Mouse (Mus musculus) heart, embryonic 13.5 days (tissue): ENCODE results near the gene Traf7. TPM values are rescaled to one million over a fixed set of nuclear protein-coding genes. Genes with fewer than 3 reads are reported as not detected.
A peak's percentile ranks its signal among the peaks of the same experiment; 100 is the strongest.

ENCODE experiments used
- ATAC-seq: fragments of 200-750 bp; cut with Nextera tagmentation; 2 replicates; pipeline ENCODE4 v1.8.0; 2017; ENCODE audit warnings: moderate TSS enrichment; ENCODE audit not compliant: insufficient number of reproducible peaks, low FRiP score, low TSS enrichment; ENCODE audit errors: extremely low read depth
- H3K27ac ChIP-seq: fragments of 300-500 bp; sonication (generic); replicated peaks from 2 replicates; pipeline ENCODE4 v1.5.1; 2015; ENCODE audit warnings: moderate library complexity, mild to moderate bottlenecking, inconsistent platforms
- H3K27me3 ChIP-seq: fragments of 300-500 bp; sonication (generic); replicated peaks from 2 replicates; pipeline ENCODE4 v1.6.1; 2015; ENCODE audit warnings: mild to moderate bottlenecking, inconsistent platforms
- H3K36me3 ChIP-seq: fragments of 300-500 bp; sonication (generic); 2 replicates; pipeline ENCODE4 v1.6.1; 2015; ENCODE audit warnings: mild to moderate bottlenecking, inconsistent platforms
- H3K4me1 ChIP-seq: fragments of 300-500 bp; sonication (generic); 2 replicates; pipeline ENCODE4 v1.6.1; 2015; ENCODE audit warnings: inconsistent platforms
- H3K4me2 ChIP-seq: fragments of 300-500 bp; sonication (generic); 2 replicates; pipeline ENCODE4 v1.6.1; 2015; ENCODE audit warnings: inconsistent platforms, mild to moderate bottlenecking, moderate library complexity
- H3K4me3 ChIP-seq: fragments of 300-500 bp; sonication (generic); 2 replicates; pipeline ENCODE4 v1.5.1; 2015; ENCODE audit warnings: moderate library complexity, mild to moderate bottlenecking, inconsistent platforms
- H3K9ac ChIP-seq: fragments of 300-500 bp; sonication (generic); 2 replicates; pipeline ENCODE4 v1.6.1; 2015; ENCODE audit warnings: inconsistent platforms, mild to moderate bottlenecking, moderate library complexity
- H3K9me3 ChIP-seq: fragments of 300-500 bp; sonication (generic); 2 replicates; pipeline ENCODE4 v1.6.1; 2016; ENCODE audit warnings: inconsistent platforms
- WGBS: fragments of 180-500 bp; shearing (Covaris S2); methylation state at CpG from one replicate; pipeline ENCODE4 v1.1.7; 2015; ENCODE audit warnings: mixed read lengths; 5-methylcytosine and 5-hydroxymethylcytosine counted together
- polyA plus RNA-seq: library from polyadenylated mRNA; unstranded; fragments of >200 nt; fragmentation: Nextera tagmentation; extraction: Ambion mirVana; gene quantifications from 2 replicates; pipeline ENCODE4 v1.2.1, GENCODE M21; 2015

Traf7 gene
- polyA plus RNA-seq, 1 experiment from 2014 or later = 76.1 TPM

DNA sequence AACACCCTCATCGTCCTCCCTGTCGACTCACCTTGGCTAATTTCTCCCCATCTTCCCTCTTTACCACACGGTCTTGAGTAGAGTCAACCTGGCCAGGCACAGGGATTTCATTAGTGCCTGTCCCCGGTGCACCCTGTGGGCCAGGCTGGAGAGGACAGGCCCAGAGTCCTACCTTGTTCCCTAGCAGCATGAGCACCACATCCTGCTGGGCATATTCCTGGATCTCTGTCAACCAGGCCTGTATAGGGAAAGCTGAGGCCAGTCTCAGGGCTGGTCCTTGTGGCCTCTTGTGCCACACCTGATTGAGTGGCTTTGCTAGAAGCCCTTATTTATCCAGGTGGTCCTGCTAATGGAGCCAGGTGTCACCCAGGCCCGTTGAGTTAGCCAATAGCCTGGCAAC, 2.1 kb upstream of the Traf7 start:
- no peaks in the 10 kb centered on the region for H3K9me3 ChIP-seq
- peak overlapping the region; percentile 83 for H3K27ac ChIP-seq
- H3K9ac ChIP-seq = peak overlapping the region; percentile 91
- peaks cover 27% of the 10 kb centered on the region for H3K36me3 ChIP-seq
- ATAC-seq = no peak
- peak overlapping the region; percentile 87 for H3K4me3 ChIP-seq
- peak overlapping the region; percentile 93 for H3K4me2 ChIP-seq
- peaks cover 68% of the 10 kb centered on the region for H3K4me1 ChIP-seq
- H3K27me3 ChIP-seq = no peaks in the 10 kb centered on the region; the same call in 1 of the 2 replicates
- WGBS = 20% methylated on average over 5 of the region's 5 CpGs

DNA sequence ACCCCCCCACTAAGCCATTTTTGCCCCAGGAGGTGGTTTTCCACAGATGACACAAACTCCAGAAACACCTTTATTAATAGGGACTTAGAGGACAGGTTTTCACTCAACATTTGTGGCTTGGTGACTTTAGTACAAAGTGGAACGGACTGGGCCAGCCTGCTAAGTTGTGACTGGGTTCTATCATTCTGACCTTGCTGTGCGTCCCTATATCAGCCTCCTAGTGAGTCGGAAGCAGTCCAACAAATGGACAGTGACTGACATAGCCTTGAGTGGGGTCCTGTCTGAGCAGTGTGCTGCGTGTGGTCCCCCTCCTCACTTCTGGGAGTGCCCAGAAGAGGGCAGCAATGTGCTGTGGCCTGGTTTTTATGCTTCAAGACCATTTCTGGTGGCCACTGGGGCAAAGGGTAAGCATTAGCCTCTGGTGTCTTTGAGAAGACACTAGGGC, 1.3 kb upstream of the Traf7 start:
- WGBS = 1% methylated on average over 4 of the region's 4 CpGs
- H3K4me2 ChIP-seq = peak overlapping the region; percentile 93
- peak overlapping the region; percentile 83 for H3K27ac ChIP-seq
- H3K4me3 ChIP-seq = peak overlapping the region; percentile 87
- peaks cover 76% of the 10 kb centered on the region for H3K4me1 ChIP-seq
- peaks cover 27% of the 10 kb centered on the region for H3K36me3 ChIP-seq
- no peaks in the 10 kb centered on the region for H3K9me3 ChIP-seq
- ATAC-seq = no peak
- H3K27me3 ChIP-seq = no peaks in the 10 kb centered on the region; the same call in 1 of the 2 replicates
- peak overlapping the region; percentile 91 for H3K9ac ChIP-seq

DNA sequence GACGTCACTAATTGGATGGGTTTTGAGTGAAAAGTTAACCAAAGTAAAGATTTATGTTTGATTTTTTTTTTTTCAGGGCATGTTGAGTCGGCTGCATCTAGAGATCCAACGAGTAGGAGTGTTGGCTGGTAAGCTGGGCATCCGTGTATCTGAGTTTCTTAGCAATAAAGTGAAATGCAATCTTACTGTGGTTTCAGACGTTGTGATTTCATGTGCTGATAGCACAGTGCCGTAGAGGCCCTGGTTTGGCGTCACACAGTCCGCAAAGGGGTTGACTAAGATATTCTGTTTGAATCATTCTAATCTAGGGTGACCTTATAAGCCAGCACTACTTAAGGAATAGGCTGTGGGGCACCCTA, 801 bp upstream of the Traf7 start:
- Histone ChIP-seq H3K4me2 (peak overlapping the region; percentile 93), H3K4me3 (peak overlapping the region; percentile 87), H3K9me3 (no peaks in the 10 kb centered on the region), H3K36me3 (peaks cover 27% of the 10 kb centered on the region), H3K9ac (peak overlapping the region; percentile 91), H3K27me3 (no peaks in the 10 kb centered on the region; the same call in 1 of the 2 replicates), H3K4me1 (peaks cover 77% of the 10 kb centered on the region), H3K27ac (peak overlapping the region; percentile 83)
- WGBS = under 1% methylated on average over 8 of the region's 8 CpGs
- ATAC-seq = no peak

DNA sequence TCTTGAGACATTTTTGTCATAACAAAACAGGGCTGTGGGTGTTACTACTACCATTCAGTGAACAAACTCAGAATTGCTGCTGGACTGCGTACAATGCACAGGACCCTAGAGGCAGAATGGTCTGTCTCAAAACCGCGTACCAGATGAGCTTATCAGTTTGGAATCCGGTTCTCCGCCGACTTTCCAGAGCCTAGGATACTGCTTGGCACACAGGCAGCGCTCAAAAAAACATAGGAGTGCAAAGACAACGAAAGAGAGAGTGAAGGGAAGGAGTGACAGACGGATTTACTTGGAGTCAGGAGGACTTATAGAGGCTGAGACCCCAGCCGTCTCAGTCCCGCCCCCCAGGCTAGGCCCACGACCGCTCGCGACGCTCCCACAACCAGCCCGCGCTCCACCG, 423 bp downstream of the Traf7 start:
- H3K9me3 ChIP-seq = no peaks in the 10 kb centered on the region
- H3K36me3 ChIP-seq = peaks cover 36% of the 10 kb centered on the region
- peak overlapping the region; percentile 80 for H3K4me2 ChIP-seq
- peak overlapping the region; percentile 83 for H3K27ac ChIP-seq
- H3K27me3 ChIP-seq = no peaks in the 10 kb centered on the region; the same call in 1 of the 2 replicates
- under 1% methylated on average over 19 of the region's 19 CpGs for WGBS
- ATAC-seq = no peak
- peak overlapping the region; percentile 94 for H3K9ac ChIP-seq
- peaks cover 65% of the 10 kb centered on the region for H3K4me1 ChIP-seq
- peak overlapping the region; percentile 87 for H3K4me3 ChIP-seq

DNA sequence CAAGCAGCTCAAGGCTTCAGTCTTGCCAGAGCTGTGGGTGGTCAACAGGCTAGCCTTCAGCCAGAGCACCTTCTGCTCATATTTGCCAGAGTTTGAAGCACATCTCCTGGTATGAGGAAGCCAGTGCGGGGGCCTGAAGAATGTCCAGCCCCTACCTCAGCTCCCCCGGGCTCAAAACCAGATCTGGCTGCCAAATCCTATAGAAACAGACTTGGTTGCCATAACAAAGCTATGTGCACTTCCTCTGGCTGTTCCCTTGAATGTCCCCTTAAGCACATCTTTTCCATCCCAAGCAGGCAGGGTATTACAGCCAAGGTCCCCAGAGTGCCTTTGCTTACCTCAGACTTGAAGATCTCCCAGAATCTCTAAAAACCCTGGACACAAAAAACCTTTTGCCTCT, 3.0 kb downstream of the Traf7 start:
- ATAC-seq = no peak
- H3K27ac ChIP-seq = peak overlapping the region; percentile 41
- peaks cover 43% of the 10 kb centered on the region for H3K4me1 ChIP-seq
- H3K4me3 ChIP-seq = no peak overlapping the region
- peak overlapping the region; percentile 51 for H3K9ac ChIP-seq
- no peaks in the 10 kb centered on the region for H3K27me3 ChIP-seq
- 48% methylated on average over 2 of the region's 2 CpGs for WGBS
- peaks cover 28% of the 10 kb centered on the region for H3K36me3 ChIP-seq
- H3K9me3 ChIP-seq = no peaks in the 10 kb centered on the region
- peak overlapping the region; percentile 5; the same call in 1 of the 2 replicates for H3K4me2 ChIP-seq

DNA sequence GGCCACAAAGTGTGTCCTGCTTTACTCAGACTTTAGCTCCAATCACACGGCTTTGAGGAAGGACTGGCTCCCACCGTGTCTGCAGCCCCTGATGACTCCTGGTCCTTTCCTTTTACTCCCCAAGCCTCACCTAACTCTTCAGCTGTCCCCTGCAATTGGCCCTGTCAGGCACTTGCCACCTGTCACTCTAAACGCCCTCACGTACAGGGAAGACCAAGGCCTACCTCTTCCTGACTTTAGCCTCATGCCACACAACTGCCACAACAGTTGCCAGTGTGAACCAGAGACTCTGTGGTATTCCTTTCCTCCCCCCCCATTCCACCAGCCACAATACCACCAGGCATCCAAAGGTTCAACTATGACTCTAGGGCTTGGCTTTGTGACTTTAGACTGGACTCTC, 7.3 kb downstream of the Traf7 start:
- Histone ChIP-seq H3K27me3 (no peaks in the 10 kb centered on the region), H3K4me1 (peaks cover 14% of the 10 kb centered on the region)
- ATAC-seq = no peak

DNA sequence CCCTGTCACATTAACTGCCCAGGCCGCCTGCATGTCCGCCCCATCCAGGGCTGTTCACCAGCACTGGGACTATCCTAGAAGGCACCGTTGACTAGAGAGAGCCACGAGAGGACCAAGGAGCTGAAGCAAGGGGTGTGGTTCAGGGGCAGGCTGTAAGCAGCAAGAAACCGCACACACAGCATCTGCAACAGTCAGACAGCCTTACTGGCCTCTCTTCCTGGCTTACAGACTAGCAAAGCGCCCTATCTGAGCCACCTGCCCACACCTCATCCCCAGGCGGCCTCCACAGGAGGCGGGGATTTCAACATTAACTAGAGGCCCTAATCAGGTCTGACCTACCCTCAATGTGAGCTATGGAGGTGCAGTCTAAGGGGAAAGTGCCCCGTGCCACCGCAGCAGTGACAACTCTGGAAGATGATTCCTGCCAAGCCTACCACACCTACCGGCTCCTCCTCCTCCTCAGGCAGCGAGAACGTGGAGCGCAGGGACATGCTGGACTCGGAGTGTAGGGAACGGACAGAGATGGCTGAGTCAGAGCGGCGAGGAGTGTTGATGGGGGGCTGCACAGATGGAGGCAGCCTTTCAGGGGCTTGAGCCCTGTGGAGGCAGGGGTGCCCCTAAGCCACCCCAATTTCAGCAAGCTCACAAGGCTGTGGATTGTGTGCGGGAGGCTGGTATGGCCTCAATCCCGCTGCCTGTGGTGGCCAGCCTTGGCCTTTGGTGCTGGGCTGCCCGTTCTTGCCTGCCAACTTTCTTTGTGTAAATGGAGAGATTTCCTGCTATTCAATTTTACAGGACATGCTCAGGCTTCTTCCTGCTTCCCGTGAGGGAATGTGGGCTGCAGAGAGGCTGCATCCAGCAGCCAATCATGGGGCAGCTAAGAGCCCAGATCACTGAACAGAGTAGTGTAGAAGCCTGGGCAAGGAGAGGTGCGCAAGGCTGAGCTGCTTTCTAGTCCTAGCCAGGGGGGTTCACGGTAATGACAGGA, 13.2 kb downstream of the Traf7 start:
- H3K27ac ChIP-seq = peak overlapping the region; percentile 86
- H3K4me1 ChIP-seq = no peaks in the 10 kb centered on the region
- H3K36me3 ChIP-seq = peaks cover 92% of the 10 kb centered on the region
- H3K9ac ChIP-seq = peak overlapping the region; percentile 56; the same call in 1 of the 2 replicates
- H3K27me3 ChIP-seq = no peaks in the 10 kb centered on the region
- H3K4me2 ChIP-seq = peak overlapping the region; percentile 36
- 82% methylated on average over 24 of the region's 24 CpGs for WGBS
- H3K4me3 ChIP-seq = 0 out of 2 replicates have a peak overlapping the region, but pooled peaks have one; percentile 10
- H3K9me3 ChIP-seq = no peaks in the 10 kb centered on the region
- no peak for ATAC-seq

More for the DNA sequence above, 7.3 kb downstream of the Traf7 start:
- H3K27ac ChIP-seq = no peak overlapping the region
- peaks cover 53% of the 10 kb centered on the region for H3K36me3 ChIP-seq
- no peak overlapping the region for H3K4me3 ChIP-seq
- H3K9me3 ChIP-seq = no peaks in the 10 kb centered on the region
- WGBS = 82% methylated on average over 4 of the region's 4 CpGs
- no peak overlapping the region for H3K9ac ChIP-seq
- no peak overlapping the region for H3K4me2 ChIP-seq

DNA sequence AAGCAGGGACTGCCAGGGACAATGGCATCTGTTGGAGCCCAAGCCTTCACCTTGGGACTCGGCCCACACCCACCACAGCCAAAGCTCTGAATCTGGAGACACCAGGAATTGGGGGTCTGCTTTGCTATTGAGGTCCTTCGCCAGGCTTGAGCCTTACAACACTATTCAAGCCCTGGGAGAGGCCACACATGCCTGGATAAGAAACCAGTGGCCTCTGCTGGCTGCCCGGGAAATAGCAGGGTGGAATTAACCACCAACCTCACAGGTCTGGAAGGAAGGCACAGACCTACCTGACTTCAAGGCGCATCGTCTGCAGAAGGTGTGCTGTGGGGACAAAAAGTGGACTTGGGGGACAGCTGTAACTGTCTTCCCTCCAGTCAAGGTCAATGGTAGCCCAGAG, 14.1 kb downstream of the Traf7 start:
- Histone ChIP-seq H3K4me2 (peak overlapping the region; percentile 36; the same call in 1 of the 2 replicates), H3K36me3 (peaks cover 94% of the 10 kb centered on the region), H3K4me3 (0 out of 2 replicates have a peak overlapping the region, but pooled peaks have one; percentile 10), H3K9me3 (no peaks in the 10 kb centered on the region), H3K27me3 (no peaks in the 10 kb centered on the region), H3K4me1 (no peaks in the 10 kb centered on the region), H3K9ac (no peak overlapping the region), H3K27ac (no peak overlapping the region)
- 55% methylated on average over 5 of the region's 5 CpGs for WGBS
- no peak for ATAC-seq

DNA sequence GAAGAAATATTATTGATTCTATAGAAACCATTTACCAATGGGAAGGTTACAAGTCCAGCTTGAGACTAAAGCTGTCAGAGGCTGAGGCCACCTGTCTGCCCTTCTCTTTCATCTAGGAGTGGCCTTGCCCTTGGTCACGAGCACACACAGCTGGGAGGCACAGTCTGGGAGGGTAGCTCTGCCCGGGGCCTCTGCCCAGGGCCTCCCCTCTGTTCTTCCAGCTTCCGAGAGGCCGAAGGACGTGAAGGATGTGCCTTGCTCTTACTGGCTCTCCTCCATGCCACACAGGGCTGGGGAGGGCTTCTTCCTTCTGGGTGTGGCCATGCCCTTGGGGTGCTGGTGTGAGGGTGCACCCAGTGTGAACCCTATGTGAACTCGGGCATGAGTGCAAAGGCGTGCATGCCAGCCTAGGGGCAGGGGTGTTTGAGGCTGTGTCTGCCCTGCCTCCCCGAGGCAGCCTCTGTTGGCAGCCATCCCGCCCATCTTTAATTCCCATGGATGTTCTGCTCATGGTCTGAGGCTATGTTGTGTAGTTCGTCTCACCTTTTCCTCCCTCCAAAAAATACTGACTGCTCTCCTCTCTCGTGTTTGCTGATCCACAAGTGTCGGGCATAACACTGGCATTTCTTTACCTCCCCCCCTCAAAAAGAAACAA, 19.8 kb downstream of the Traf7 start:
- Histone ChIP-seq H3K36me3 (peaks cover 51% of the 10 kb centered on the region), H3K9ac (no peak overlapping the region), H3K27me3 (peaks cover 44% of the 10 kb centered on the region), H3K9me3 (no peaks in the 10 kb centered on the region), H3K4me1 (peaks cover 14% of the 10 kb centered on the region), H3K4me3 (no peak overlapping the region), H3K27ac (no peak overlapping the region), H3K4me2 (no peak overlapping the region)
- WGBS = 83% methylated on average over 12 of the region's 12 CpGs
- ATAC-seq = no peak

DNA sequence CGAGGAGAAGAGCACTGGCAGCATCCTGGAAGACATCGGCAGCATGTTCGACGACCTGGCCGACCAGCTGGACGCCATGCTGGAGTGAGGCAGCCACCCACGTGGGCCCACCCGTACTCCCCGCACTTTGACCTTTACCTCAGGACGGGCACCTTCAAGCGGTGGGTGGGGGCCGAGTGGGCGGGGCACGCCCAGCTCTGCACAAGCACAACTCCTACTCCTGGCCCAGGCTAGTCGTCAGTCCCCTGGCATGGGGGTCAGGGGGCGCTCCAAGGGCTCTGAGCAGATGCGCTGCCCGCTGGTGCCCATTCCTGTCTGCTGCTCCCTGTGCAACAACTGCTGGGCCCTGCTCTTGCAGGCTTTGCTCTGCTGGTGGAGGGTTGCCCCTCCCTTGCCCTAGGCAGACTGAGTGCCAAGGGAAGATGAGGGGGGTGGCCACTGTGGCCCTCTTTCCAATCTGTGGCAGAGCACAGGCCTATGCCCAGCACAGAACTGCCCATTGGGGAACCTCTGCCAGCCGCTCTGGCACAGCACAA, 20.5 kb downstream of the Traf7 start:
- H3K4me2 ChIP-seq = peak overlapping the region; percentile 75
- 0 out of 2 replicates have a peak, but pooled peaks have one; percentile 1 for ATAC-seq

More for the DNA sequence above, 20.5 kb downstream of the Traf7 start:
- H3K4me1 ChIP-seq = peaks cover 14% of the 10 kb centered on the region
- no peak overlapping the region; the same call in 1 of the 2 replicates for H3K4me3 ChIP-seq
- no peak overlapping the region for H3K27ac ChIP-seq
- no peaks in the 10 kb centered on the region for H3K9me3 ChIP-seq
- WGBS = 44% methylated on average over 19 of the region's 19 CpGs
- H3K9ac ChIP-seq = 0 out of 2 replicates have a peak overlapping the region, but pooled peaks have one; percentile 3
- peaks cover 51% of the 10 kb centered on the region for H3K27me3 ChIP-seq
- H3K36me3 ChIP-seq = peaks cover 46% of the 10 kb centered on the region
